15 mouse cellular contexts compared by ENCODE assay signal in genomic region chr16:94586349-94586990, GRCm38 (mm10). TPM values are rescaled to one million over a fixed set of nuclear protein-coding genes. Genes with fewer than 3 reads are reported as not detected.
DNase-seq lines count a peak whose midpoint lies in the region; ATAC-seq and TF ChIP-seq lines count a peak whose summit lies in the region.
"Had no signal": no experiment of that assay in that cellular context is flagged by ENCODE, and none has a peak within 500 bp of the region (broad histone marks: within the 10 kb centered on the region; RNA-seq: fewer than 3 reads in every experiment).

No protein-coding gene starts in this region.

- TF ChIP-seq EP300 in heart, adult 2 months (IDR thresholded peaks at IDR 0.05; ENCODE audit: insufficient read depth, low read depth, low read length), result no peak

- peaks cover 14% of the 10 kb centered on the region for H3K79me2 ChIP-seq in heart, adult 2 months (replicated peaks; ENCODE audit: control insufficient read depth, insufficient read depth, low read length)

- no peak for DNase-seq in heart, adult 2 months
- no peak for DNase-seq in heart, postnatal 25 days (ENCODE audit: low spot score)
- DNase-seq in lung, embryonic 14.5 days, result no peak
- DNase-seq in lung, postnatal 14 days, result no peak
- DNase-seq in Muller cell, postnatal 12 days (ENCODE audit: inconsistent ontology term), result peak; percentile 51
- DNase-seq in retina, postnatal 1 day, result no peak
- no peak for DNase-seq in thymus, postnatal 10 days (ENCODE audit: low spot score in 2 of 2)
- DNase-seq: kidney, postnatal 36 days; thymus, postnatal 36 days had no signal

- no peak overlapping the region for H3K27ac ChIP-seq in heart, adult 2 months
- no peak overlapping the region for H3K27ac ChIP-seq in lung, embryonic 14.5 days (ENCODE audit: low read depth)
- no peak overlapping the region for H3K27ac ChIP-seq in intestine, embryonic 15.5 days
- H3K27ac ChIP-seq: liver, embryonic 15.5 days; midbrain, embryonic 10.5 days; neural tube, embryonic 12.5 days had no signal

- no peaks in the 10 kb centered on the region for H3K27me3 ChIP-seq in heart, adult 2 months (ENCODE audit: control insufficient read depth, insufficient read depth, low read length)
- no peaks in the 10 kb centered on the region for H3K27me3 ChIP-seq in lung, embryonic 14.5 days (ENCODE audit: insufficient read depth, low read length)
- no peaks in the 10 kb centered on the region for H3K27me3 ChIP-seq in intestine, embryonic 15.5 days (replicated peaks)
- H3K27me3 ChIP-seq: heart, embryonic 12.5 days; liver, embryonic 15.5 days; neural tube, embryonic 12.5 days had no signal

- peaks cover 23% of the 10 kb centered on the region for H3K36me3 ChIP-seq in heart, adult 2 months (ENCODE audit: control insufficient read depth, insufficient read depth, low read length)
- H3K36me3 ChIP-seq in lung, embryonic 14.5 days (ENCODE audit: insufficient read depth), result no peaks in the 10 kb centered on the region
- H3K36me3 ChIP-seq in intestine, embryonic 15.5 days, result no peaks in the 10 kb centered on the region
- H3K36me3 ChIP-seq: heart, embryonic 12.5 days; liver, embryonic 15.5 days; midbrain, embryonic 10.5 days; neural tube, embryonic 12.5 days had no signal

- ATAC-seq in lung, embryonic 14.5 days (ENCODE audit: insufficient read depth), result no peak
- 0 out of 2 replicates have a peak, but pooled peaks have one; percentile 35 for ATAC-seq in intestine, embryonic 15.5 days
- ATAC-seq: hindbrain, embryonic 16.5 days had no signal

- intact Hi-C loops in heart, adult 2 months (cut with DNase I), result no loop called here
- intact Hi-C loops in heart, postnatal 25 days (cut with DNase I), result no loop called here

- no peak overlapping the region for H3K9ac ChIP-seq in heart, adult 2 months (ENCODE audit: low read depth, low read length)
- H3K9ac ChIP-seq in lung, embryonic 14.5 days, result no peak overlapping the region
- H3K9ac ChIP-seq in intestine, embryonic 15.5 days, result no peak overlapping the region
- H3K9ac ChIP-seq: heart, embryonic 12.5 days; liver, embryonic 15.5 days; neural tube, embryonic 12.5 days had no signal

- peak; percentile 47 for TF ChIP-seq CTCF in heart, adult 2 months (IDR thresholded peaks at IDR 0.05)
- TF ChIP-seq CTCF in lung, embryonic 14.5 days (IDR thresholded peaks at IDR 0.05; ENCODE audit: low read depth), result peak; percentile 19; the same call in 1 of the 2 replicates

- no peak for TF ChIP-seq POLR2A in heart, adult 2 months (IDR thresholded peaks at IDR 0.05; ENCODE audit: insufficient read depth, low read depth, low read length)

- WGBS in heart, adult 2 months, result 63% methylated on average over 7 of the region's 7 CpGs
- WGBS in lung, embryonic 14.5 days, result 60% methylated on average over 7 of the region's 7 CpGs
- 59% methylated on average over 7 of the region's 7 CpGs for WGBS in intestine, embryonic 15.5 days

- no peaks in the 10 kb centered on the region for H3K9me3 ChIP-seq in lung, embryonic 14.5 days (ENCODE audit: low read depth, low read length)
- H3K9me3 ChIP-seq in intestine, embryonic 15.5 days, result no peaks in the 10 kb centered on the region
- H3K9me3 ChIP-seq: heart, embryonic 12.5 days; liver, embryonic 15.5 days; midbrain, embryonic 10.5 days; neural tube, embryonic 12.5 days had no signal

- no peak overlapping the region for H3K4me2 ChIP-seq in lung, embryonic 14.5 days
- no peak overlapping the region for H3K4me2 ChIP-seq in intestine, embryonic 15.5 days (replicated peaks)
- H3K4me2 ChIP-seq: heart, embryonic 12.5 days; liver, embryonic 15.5 days; neural tube, embryonic 12.5 days had no signal

- H3K4me3 ChIP-seq in heart, adult 2 months, result no peak overlapping the region
- H3K4me3 ChIP-seq in lung, embryonic 14.5 days (ENCODE audit: low read depth, low read length), result no peak overlapping the region
- no peak overlapping the region for H3K4me3 ChIP-seq in intestine, embryonic 15.5 days (replicated peaks)
- H3K4me3 ChIP-seq: heart, embryonic 12.5 days; liver, embryonic 15.5 days; midbrain, embryonic 10.5 days; neural tube, embryonic 12.5 days had no signal

- peaks cover 43% of the 10 kb centered on the region for H3K4me1 ChIP-seq in heart, adult 2 months (ENCODE audit: control insufficient read depth, insufficient read depth, low read length)
- peaks cover 11% of the 10 kb centered on the region; the same call in 1 of the 2 replicates for H3K4me1 ChIP-seq in lung, embryonic 14.5 days (ENCODE audit: insufficient read depth)
- H3K4me1 ChIP-seq in intestine, embryonic 15.5 days (replicated peaks), result peaks cover 53% of the 10 kb centered on the region

RNA-seq across cellular contexts. Expression of gene Dyrk1a, which starts 16.7 kb away (rescaled TPM):
- total RNA-seq in heart, adult 2 months (2021), result 10 to 100 TPM; 74.0 to 80.5 TPM
- polyA plus RNA-seq in heart, adult 2 months (2012; rRNA removed), result 28.2 and 44.8 TPM in 2 replicates
- 10 to 100 TPM; 71.4 to 71.9 TPM for total RNA-seq in heart, postnatal 25 days (2021)
- polyA plus RNA-seq in lung, embryonic 14.5 days (2014; fragmentation: Nextera tagmentation; extraction: Ambion mirVana), result 11.2 and 11.8 TPM in 2 replicates
- polyA plus RNA-seq in intestine, embryonic 15.5 days (2015; fragmentation: Nextera tagmentation; extraction: Ambion mirVana), result 8.1 and 8.7 TPM in 2 replicates

RNA-seq across cellular contexts. Expression of gene Vps26c, which starts 59.8 kb away (rescaled TPM):
- total RNA-seq in heart, adult 2 months (2021), result 10 to 100 TPM; 21.8 to 22.1 TPM
- 25.7 and 42.8 TPM in 2 replicates for polyA plus RNA-seq in heart, adult 2 months (2012; rRNA removed)
- total RNA-seq in heart, postnatal 25 days (2021), result 10 to 100 TPM; 23.0 to 24.2 TPM
- 54.9 and 63.7 TPM in 2 replicates for polyA plus RNA-seq in lung, embryonic 14.5 days (2014; fragmentation: Nextera tagmentation; extraction: Ambion mirVana)
- polyA plus RNA-seq in intestine, embryonic 15.5 days (2015; fragmentation: Nextera tagmentation; extraction: Ambion mirVana), result 61.5 and 63.1 TPM in 2 replicates
